Mouse (Mus musculus) small intestine, adult 2 months (tissue): ENCODE results near the gene Ppp1r16b.

Experiments
- CTCF ChIP-seq: fragments of 200-500 bp; IDR thresholded peaks from 2 replicates; pipeline ENCODE4 v1.5.1; 2012; ENCODE audit warnings: low read depth, mild to moderate bottlenecking, control low read depth, inconsistent platforms, low read length, moderate library complexity, mixed read lengths; ENCODE audit not compliant: insufficient replicate concordance, insufficient read length; ENCODE audit errors: extremely low read depth
- POLR2A ChIP-seq: fragments of 200-500 bp; IDR thresholded peaks from 2 replicates; pipeline ENCODE4 v1.6.1; 2012; ENCODE audit warnings: low read depth, mild to moderate bottlenecking, control low read depth, inconsistent platforms, low read length, moderate library complexity

- TF ChIP-seq CTCF (no peak), POLR2A (no peak)
Measured at GRCm38 (mm10) chr2:158771066-158771763, 106.0 kb downstream of the Ppp1r16b start.
